ENCODE assay signal across 23 mouse cellular contexts in the genomic region with DNA sequence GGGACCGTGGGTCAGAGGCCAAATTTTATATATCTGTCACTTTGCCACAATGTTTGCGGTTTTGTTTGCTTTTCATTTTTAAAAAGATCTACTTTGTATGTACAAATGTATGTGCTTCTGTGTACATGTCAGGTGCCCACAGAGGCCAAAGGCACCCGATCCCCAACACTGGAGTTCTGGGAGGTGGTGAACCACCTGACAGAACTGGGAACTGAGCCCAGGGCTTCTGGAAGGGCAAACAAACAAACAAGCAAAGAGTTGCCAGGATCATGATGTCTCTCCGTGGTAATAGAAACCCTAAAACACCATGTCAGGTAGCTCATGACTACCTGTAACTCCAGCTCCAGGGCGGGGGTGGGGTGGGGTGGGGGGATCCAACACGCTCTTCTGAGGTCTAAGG. TPM values are rescaled to one million over a fixed set of nuclear protein-coding genes. Genes with fewer than 3 reads are reported as not detected.
DNase-seq lines count a peak whose midpoint lies in the region; ATAC-seq and TF ChIP-seq lines count a peak whose summit lies in the region.
"Had no signal": no experiment of that assay in that cellular context is flagged by ENCODE, and none has a peak within 500 bp of the region (broad histone marks: within the 10 kb centered on the region; RNA-seq: fewer than 3 reads in every experiment).

No protein-coding gene starts in this region.

- no peak for TF ChIP-seq CTCF in lung, embryonic 14.5 days (IDR thresholded peaks at IDR 0.05; ENCODE audit: low read depth)
- no peak for TF ChIP-seq CTCF in stomach, postnatal 0 days (IDR thresholded peaks at IDR 0.05; ENCODE audit: low read depth)

- no peak overlapping the region for H3K4me3 ChIP-seq in lung, embryonic 14.5 days (ENCODE audit: low read depth, low read length)
- no peak overlapping the region for H3K4me3 ChIP-seq in stomach, postnatal 0 days (ENCODE audit: low read depth, low read length)
- H3K4me3 ChIP-seq: forebrain, embryonic 13.5 days; heart, embryonic 12.5 days; hindbrain, embryonic 10.5 days; left cerebral cortex, adult 2 months; liver, embryonic 15.5 days; midbrain, embryonic 13.5 days; neural tube, embryonic 12.5 days had no signal

- no peaks in the 10 kb centered on the region for H3K9me3 ChIP-seq in lung, embryonic 14.5 days (ENCODE audit: low read depth, low read length)
- no peaks in the 10 kb centered on the region for H3K9me3 ChIP-seq in stomach, postnatal 0 days (ENCODE audit: control insufficient read depth, low read length)
- H3K9me3 ChIP-seq: forebrain, embryonic 13.5 days; heart, embryonic 12.5 days; hindbrain, embryonic 10.5 days; liver, embryonic 15.5 days; megakaryocyte, embryonic 14.5 days; midbrain, embryonic 13.5 days; neural tube, embryonic 12.5 days had no signal

- H3K27me3 ChIP-seq in lung, embryonic 14.5 days (ENCODE audit: insufficient read depth, low read length): no peaks in the 10 kb centered on the region
- no peaks in the 10 kb centered on the region for H3K27me3 ChIP-seq in stomach, postnatal 0 days (ENCODE audit: control insufficient read depth, insufficient read depth, low read length)
- H3K27me3 ChIP-seq: forebrain, embryonic 13.5 days; heart, embryonic 12.5 days; liver, embryonic 15.5 days; megakaryocyte, embryonic 14.5 days; midbrain, embryonic 13.5 days; neural tube, embryonic 12.5 days had no signal

- H3K4me2 ChIP-seq in lung, embryonic 14.5 days: no peak overlapping the region
- H3K4me2 ChIP-seq in stomach, postnatal 0 days (replicated peaks; ENCODE audit: low read depth): no peak overlapping the region
- H3K4me2 ChIP-seq: forebrain, embryonic 13.5 days; heart, embryonic 12.5 days; liver, embryonic 15.5 days; midbrain, embryonic 13.5 days; neural tube, embryonic 12.5 days had no signal

- H3K9ac ChIP-seq in lung, embryonic 14.5 days: no peak overlapping the region
- no peak overlapping the region for H3K9ac ChIP-seq in stomach, postnatal 0 days (ENCODE audit: low read length)
- H3K9ac ChIP-seq: heart, embryonic 12.5 days; liver, embryonic 15.5 days; midbrain, embryonic 13.5 days; neural tube, embryonic 12.5 days had no signal

- DNase-seq in gastrocnemius, adult 18-20 months (ENCODE audit: low spot score): peak; percentile 38
- no peak for DNase-seq in gastrocnemius, postnatal 14 days
- DNase-seq in lung, embryonic 14.5 days: no peak
- no peak for DNase-seq in lung, postnatal 36 days
- peak; percentile 72 to 81 for DNase-seq in kidney, adult 8-10 months
- DNase-seq in kidney, postnatal 10 days: peak; percentile 52
- DNase-seq in urinary bladder, adult 2 months (ENCODE audit: low spot score): no peak
- no peak for DNase-seq in stomach, postnatal 0 days (ENCODE audit: low spot score)
- DNase-seq: adrenal gland, postnatal 36 days; heart, adult 18-20 months; heart, postnatal 10 days; retina, postnatal 1 day; thymus, postnatal 36 days had no signal

- H3K27ac ChIP-seq in lung, embryonic 14.5 days (ENCODE audit: low read depth): peak overlapping the region; percentile 81; the same call in 1 of the 2 replicates
- H3K27ac ChIP-seq in stomach, postnatal 0 days (replicated peaks): no peak overlapping the region
- H3K27ac ChIP-seq: forebrain, embryonic 13.5 days; hindbrain, embryonic 10.5 days; left cerebral cortex, adult 2 months; liver, embryonic 15.5 days; neural tube, embryonic 12.5 days had no signal

- no peaks in the 10 kb centered on the region for H3K4me1 ChIP-seq in lung, embryonic 14.5 days (ENCODE audit: insufficient read depth)
- H3K4me1 ChIP-seq in stomach, postnatal 0 days (replicated peaks; ENCODE audit: control insufficient read depth, insufficient read depth): peaks cover 6% of the 10 kb centered on the region; the same call in 1 of the 2 replicates

- WGBS in lung, embryonic 14.5 days: 85% methylated on average over 6 of the region's 6 CpGs
- WGBS in stomach, postnatal 0 days: 87% methylated on average over 6 of the region's 6 CpGs

- intact Hi-C loops in gastrocnemius, postnatal 14 days (cut with DNase I; ENCODE audit: low total_unique reads): no loop called here

- no peak for ATAC-seq in lung, embryonic 14.5 days (ENCODE audit: insufficient read depth)
- no peak for ATAC-seq in stomach, postnatal 0 days (ENCODE audit: low FRiP score, low TSS enrichment)
- ATAC-seq: forebrain, embryonic 13.5 days; midbrain, embryonic 13.5 days had no signal

- H3K36me3 ChIP-seq in lung, embryonic 14.5 days (ENCODE audit: insufficient read depth): peaks cover 29% of the 10 kb centered on the region
- peaks cover 16% of the 10 kb centered on the region; the same call in 1 of the 2 replicates for H3K36me3 ChIP-seq in stomach, postnatal 0 days (ENCODE audit: control insufficient read depth, insufficient read depth, low read length)

- no peak for TF ChIP-seq EP300 in stomach, postnatal 0 days (optimal IDR thresholded peaks at IDR 0.05)

RNA-seq across cellular contexts. Expression of gene Cldn15, which starts 6.4 kb away (rescaled TPM):
- 1 to 10 TPM; 1.6 TPM for total RNA-seq in gastrocnemius, adult 18-20 months (2021)
- 1 to 10 TPM; 2.0 to 2.1 TPM for total RNA-seq in gastrocnemius, postnatal 14 days (2021)
- polyA plus RNA-seq in lung, embryonic 14.5 days (2014; fragmentation: Nextera tagmentation; extraction: Ambion mirVana): 5.3 and 5.7 TPM in 2 replicates
- 6.5 and 10.6 TPM in 2 replicates for polyA plus RNA-seq in urinary bladder, adult 2 months (2012; rRNA removed)
- polyA plus RNA-seq in stomach, postnatal 0 days (2015; fragmentation: Nextera tagmentation; extraction: Ambion mirVana): 5.1 and 6.8 TPM in 2 replicates
- total RNA-seq: layer of hippocampus, postnatal 10 days; left cerebral cortex, postnatal 36 days had no signal

RNA-seq across cellular contexts. Expression of gene Fis1, which starts 7.0 kb away (rescaled TPM):
- total RNA-seq in gastrocnemius, adult 18-20 months (2021): 100 to 1,000 TPM; 173 to 186 TPM
- total RNA-seq in gastrocnemius, postnatal 14 days (2021): 100 to 1,000 TPM; 154 to 159 TPM
- 306 and 314 TPM in 2 replicates for polyA plus RNA-seq in lung, embryonic 14.5 days (2014; fragmentation: Nextera tagmentation; extraction: Ambion mirVana)
- polyA plus RNA-seq in urinary bladder, adult 2 months (2012; rRNA removed): 190 and 203 TPM in 2 replicates
- 255 and 270 TPM in 2 replicates for polyA plus RNA-seq in stomach, postnatal 0 days (2015; fragmentation: Nextera tagmentation; extraction: Ambion mirVana)

RNA-seq across cellular contexts. Expression of gene Plod3, which starts 26.8 kb away (rescaled TPM):
- 10 to 100 TPM; 16.8 to 19.7 TPM for total RNA-seq in gastrocnemius, adult 18-20 months (2021)
- total RNA-seq in gastrocnemius, postnatal 14 days (2021): 10 to 100 TPM; 21.8 to 24.3 TPM
- polyA plus RNA-seq in lung, embryonic 14.5 days (2014; fragmentation: Nextera tagmentation; extraction: Ambion mirVana): 43.5 and 43.7 TPM in 2 replicates
- polyA plus RNA-seq in urinary bladder, adult 2 months (2012; rRNA removed): 45.8 and 50.9 TPM in 2 replicates
- polyA plus RNA-seq in stomach, postnatal 0 days (2015; fragmentation: Nextera tagmentation; extraction: Ambion mirVana): 16.4 and 17.2 TPM in 2 replicates

RNA-seq across cellular contexts. Expression of gene Znhit1, which starts 27.8 kb away (rescaled TPM):
- total RNA-seq in gastrocnemius, adult 18-20 months (2021): 10 to 100 TPM; 73.3 to 76.9 TPM
- 10 to 100 TPM; 49.2 to 51.1 TPM for total RNA-seq in gastrocnemius, postnatal 14 days (2021)
- polyA plus RNA-seq in lung, embryonic 14.5 days (2014; fragmentation: Nextera tagmentation; extraction: Ambion mirVana): 88.9 and 97.4 TPM in 2 replicates
- polyA plus RNA-seq in urinary bladder, adult 2 months (2012; rRNA removed): 62.3 and 66.6 TPM in 2 replicates
- polyA plus RNA-seq in stomach, postnatal 0 days (2015; fragmentation: Nextera tagmentation; extraction: Ambion mirVana): 81.0 and 89.1 TPM in 2 replicates

RNA-seq across cellular contexts. Expression of gene Ift22, which starts 52.1 kb away (rescaled TPM):
- 1 to 10 TPM; 4.4 to 5.3 TPM for total RNA-seq in gastrocnemius, adult 18-20 months (2021)
- 1 to 10 TPM; 5.4 to 6.2 TPM for total RNA-seq in gastrocnemius, postnatal 14 days (2021)
- polyA plus RNA-seq in lung, embryonic 14.5 days (2014; fragmentation: Nextera tagmentation; extraction: Ambion mirVana): 72.2 and 78.1 TPM in 2 replicates
- polyA plus RNA-seq in urinary bladder, adult 2 months (2012; rRNA removed): 22.5 and 22.6 TPM in 2 replicates
- polyA plus RNA-seq in stomach, postnatal 0 days (2015; fragmentation: Nextera tagmentation; extraction: Ambion mirVana): 26.1 and 28.4 TPM in 2 replicates

Comparison
In these comparisons a context has a peak if more than half of its experiments do, and no peak if none do; other contexts are left out.
1. DNase-seq: peak in gastrocnemius, adult 18-20 months (single experiment), kidney, adult 8-10 months (2 of 2) and kidney, postnatal 10 days (single experiment); none in gastrocnemius, postnatal 14 days (single experiment), lung, embryonic 14.5 days (single experiment), lung, postnatal 36 days (single experiment), urinary bladder, adult 2 months (single experiment) and stomach, postnatal 0 days (single experiment).